Mouse (Mus musculus) ovary, postnatal 36 days (tissue): ENCODE data around the gene Kmt2a.

Experiments used
- DNase-seq: peaks from one replicate; pipeline ENCODE4 v3.0.0; 2022; ENCODE audit warnings: low spot score, mixed read lengths

Kmt2a gene

DNA sequence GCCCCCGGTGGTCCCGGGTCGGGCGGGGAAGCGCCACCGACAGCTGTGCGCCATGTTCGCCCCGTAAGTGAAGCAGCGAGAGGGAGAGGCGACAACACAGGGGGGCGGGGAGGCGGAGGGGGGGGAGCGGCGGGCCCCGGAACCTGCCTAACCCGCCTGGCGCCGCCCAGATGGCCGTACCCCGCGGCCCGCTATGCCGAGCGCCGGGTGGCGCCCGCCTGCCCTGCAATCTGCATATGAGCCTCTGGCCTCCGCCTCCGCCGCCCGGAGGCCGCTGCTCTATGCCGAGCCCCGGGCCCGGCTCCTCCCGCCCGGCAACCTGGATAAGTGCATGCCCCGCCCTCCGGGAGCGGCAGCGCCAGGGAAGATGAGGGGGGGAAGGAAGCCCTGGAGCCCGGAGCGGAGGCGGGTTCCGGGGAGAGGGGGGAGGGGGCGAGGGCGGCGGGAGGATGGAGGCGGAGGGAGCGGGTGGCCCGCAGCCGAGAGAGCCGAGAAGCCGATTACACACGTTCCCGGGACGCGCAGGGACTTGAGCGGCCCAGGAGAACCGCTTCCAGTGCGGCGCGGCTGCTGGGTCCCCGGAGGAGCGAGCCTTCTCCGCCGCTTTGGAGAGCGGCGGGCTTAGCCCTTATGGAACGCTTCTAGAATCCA lies at the start of gene Kmt2a:
Gene Kmt2a (minus strand): TSS at position 76 of the 651 bp plus-strand sequence.
- DNase-seq, result peak; percentile 99

DNA sequence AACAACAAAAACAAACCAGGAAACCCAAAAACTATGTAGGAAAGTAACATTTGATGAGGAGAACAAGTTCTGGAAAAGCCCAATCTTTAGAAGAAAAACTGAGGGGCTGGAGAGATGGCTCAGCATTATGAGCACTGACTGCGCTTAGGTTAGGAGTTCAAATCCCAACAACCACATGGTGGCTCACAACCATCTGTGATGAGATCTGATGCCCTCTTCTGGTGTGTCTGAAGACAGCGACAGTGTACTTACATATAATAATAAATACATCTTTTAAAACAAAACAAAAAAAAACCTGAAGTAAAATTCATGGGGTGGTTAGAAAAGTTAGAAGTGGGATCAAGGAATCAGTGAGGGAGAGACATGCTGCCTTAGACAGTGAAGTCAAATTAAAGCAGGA lies 40.4 kb upstream of the Kmt2a start:
- DNase-seq, result no peak

DNA sequence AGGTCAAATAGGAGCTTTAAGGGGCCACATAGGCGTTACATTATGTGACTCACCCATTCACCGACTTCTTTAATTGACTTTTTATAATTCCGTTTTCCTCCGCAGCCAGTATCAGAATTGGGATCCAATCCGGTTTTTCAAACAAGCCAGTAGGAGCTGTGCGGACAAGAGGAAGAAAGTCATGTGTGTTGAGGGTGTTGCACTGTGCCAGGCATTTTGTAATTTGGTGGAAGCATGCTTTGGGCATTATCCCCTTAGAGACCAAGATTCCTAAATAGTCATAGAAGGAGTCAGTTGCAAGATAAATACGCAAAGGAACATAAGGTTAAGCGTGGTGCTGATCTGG lies 40.0 kb upstream of the Kmt2a start:
- no peak for DNase-seq

DNA sequence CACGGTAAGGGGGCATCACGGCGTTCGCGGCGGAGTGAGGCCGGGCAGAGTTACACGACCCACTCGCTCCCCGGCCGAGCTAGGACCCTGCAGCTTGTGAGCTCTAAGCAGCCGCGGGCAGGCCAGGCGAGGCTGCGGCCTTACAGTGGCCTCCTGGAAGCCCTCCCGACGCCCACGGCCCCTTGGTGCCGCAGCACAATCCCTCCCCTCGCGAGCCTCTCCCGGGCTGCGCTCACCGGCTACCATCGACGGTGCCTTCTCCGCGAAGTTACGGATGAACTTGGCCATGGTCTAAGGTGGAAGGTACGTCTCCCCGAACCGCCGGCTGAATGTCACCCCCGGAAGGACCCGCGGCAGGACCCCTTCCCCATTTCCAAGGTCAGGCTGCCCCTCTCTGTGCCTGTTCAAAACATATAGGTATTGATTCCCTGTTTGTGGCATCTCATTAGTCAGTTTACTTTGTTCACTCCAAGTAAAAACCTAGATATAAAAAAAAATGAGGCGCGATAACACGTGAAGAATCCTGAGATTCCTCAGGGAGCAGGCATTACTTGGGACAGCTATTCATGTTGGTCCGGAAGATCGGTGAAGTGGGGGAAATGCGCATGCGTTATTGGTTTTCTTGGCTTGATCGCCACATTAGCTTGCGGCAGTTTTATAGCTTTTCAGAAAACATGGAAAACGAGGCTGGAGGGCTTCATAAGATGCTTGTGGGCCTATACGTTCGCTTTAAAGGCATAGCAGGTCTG lies 39.5 kb upstream of the Kmt2a start, which contains the start of gene Atp5l:
Gene Atp5l (minus strand): TSS at position 369 of the 749 bp plus-strand sequence.
- peak; percentile 81 for DNase-seq

DNA sequence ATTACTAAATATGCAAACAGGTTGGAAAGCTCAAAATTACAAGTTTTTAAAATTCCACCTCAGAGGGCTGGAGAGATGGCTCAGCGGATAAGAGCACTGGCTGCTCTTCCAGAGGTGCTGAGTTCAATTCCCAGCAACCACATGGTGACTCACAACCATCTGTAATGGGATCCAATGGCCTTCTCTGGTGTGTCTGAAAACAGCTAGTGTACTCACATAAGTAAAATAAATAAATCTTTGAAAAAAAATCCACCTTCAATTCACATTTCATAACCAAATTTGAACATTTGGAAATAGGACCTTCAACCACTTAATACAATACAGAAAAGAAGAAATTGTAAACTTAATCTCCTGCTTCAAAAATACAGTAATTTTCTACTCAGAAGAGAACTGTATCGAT lies 38.5 kb upstream of the Kmt2a start:
- no peak for DNase-seq

DNA sequence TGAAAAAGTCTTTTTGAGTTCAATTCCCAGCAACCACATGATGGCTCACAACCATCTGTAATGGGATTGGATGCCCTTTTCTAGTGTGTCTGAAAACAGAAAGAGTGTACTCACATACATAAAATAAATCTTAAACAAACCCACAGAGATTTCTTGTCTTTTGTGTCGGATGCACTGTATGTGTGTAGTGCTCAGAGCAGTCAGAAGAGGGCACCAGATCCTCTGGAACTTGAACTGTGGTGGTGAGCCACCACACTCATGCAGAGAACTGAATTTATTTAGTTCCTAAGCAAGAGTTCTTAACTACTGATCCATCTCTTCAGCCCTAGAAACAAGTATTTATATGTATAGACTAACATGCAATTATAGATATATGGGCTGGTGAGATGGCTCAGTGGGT lies 35.1 kb upstream of the Kmt2a start:
- no peak for DNase-seq

DNA sequence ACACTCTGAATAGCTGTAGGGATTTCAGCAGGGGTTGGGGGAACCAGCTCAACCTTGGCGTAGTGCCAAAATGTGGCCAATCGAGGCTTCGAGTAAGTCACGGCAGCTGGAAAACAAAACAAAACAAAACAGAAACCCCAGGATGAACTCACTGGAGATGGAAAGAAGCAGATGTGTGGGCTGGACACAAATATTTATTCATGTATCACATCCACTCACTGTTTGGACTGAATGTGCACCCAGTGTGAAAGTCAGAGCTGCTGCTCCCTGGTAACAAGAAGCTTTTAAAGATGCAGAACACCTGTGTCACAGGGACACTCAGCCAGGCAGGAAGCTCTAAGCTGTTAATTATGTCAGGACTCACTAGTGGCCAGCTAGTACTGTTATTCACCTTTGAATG lies 33.6 kb upstream of the Kmt2a start:
- DNase-seq, result no peak

DNA sequence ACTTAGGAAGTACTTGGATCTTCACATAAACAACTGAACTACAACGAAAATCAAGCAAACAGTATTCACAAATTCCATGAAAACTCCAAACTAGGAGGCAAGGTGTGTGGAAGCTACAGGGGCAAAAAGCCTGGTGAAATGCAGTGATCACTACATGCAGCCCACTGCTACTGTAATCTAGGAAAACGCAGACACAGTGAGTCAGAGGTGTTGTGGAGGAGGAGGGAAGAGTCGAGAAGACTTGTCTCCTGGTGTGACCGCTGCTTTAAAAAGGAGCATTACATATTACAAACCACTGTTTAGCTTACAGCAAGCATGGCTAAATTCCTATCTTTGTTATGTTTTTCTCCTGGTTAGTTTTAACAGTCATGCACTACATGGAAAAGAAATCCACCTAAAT lies 30.3 kb upstream of the Kmt2a start:
- no peak for DNase-seq

DNA sequence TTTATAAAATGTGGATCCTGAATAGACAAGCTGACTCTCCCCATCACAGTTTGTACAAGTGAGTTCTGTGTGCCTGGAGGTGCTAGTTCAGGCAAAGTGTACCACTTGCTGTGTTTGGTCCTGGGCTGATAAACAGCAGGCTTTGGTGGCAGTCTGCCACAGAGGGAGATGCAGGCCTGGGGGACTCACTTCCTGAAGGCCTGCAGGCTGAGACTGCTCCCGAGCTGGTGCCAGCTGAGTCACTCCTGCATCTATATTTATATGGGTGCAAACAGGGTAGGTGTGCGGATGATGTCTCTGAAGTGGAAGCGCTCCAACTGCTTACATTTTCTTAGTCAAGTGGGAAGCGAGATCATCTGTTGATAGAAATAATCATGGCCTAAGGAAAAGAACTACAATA lies 24.5 kb upstream of the Kmt2a start:
- DNase-seq, result no peak

DNA sequence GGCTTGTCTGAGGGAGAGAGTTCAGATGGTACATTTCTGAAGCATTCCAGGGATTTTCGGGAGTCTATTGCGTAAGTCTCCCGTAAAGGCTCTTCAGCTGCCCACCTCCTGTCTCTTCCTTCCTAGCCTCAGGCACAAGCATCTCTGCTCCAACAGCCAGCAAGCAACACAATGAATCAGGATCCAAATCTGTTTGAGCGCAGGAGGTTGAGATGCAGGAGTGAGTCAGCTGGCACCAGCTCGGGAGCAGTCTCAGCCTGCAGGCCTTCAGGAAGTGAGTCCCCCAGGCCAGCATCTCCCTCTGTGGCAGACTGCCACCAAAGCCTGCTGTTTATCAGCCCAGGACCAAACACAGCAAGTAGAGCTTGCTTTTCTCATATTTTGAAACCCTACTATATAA lies 23.9 kb upstream of the Kmt2a start:
- peak; percentile 42 for DNase-seq

DNA sequence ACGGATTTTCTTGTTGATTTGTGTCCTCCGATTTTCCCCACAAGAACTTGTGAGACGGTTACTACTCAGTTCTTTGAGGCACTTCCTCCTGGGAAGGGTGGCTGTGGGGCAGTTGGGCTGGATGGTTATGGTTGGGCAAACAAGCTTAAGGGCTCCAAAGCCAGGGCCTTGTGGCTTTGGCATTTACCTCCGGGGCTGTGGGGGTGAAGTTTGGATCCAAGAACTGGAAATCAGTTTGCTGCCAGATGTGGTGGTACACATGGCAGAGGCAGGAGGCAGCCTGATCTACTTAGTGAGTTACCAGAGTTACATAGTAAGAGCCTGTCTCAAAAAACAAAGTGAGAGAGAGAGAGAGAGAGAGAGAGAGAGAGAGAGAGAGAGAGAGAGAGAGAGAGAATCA lies 22.8 kb upstream of the Kmt2a start:
- DNase-seq, result no peak

DNA sequence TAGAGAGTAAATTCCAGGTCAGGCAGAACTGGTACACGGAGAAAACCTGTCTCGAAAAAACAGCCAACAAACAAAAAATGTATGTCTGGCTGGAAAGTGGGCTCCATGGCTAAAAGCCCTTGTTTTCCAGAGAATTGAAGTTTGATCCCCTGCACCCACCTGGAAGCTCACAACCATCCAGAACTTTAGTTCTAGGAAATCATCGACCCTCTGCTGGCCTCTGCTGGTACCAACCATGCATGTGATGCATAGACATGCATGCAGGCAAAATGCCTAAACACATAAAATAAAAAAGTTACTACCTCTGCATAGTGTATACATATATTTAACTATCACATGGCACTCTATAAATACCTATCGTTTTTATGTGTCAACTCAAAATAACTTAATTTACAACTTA lies 19.3 kb upstream of the Kmt2a start:
- no peak for DNase-seq

DNA sequence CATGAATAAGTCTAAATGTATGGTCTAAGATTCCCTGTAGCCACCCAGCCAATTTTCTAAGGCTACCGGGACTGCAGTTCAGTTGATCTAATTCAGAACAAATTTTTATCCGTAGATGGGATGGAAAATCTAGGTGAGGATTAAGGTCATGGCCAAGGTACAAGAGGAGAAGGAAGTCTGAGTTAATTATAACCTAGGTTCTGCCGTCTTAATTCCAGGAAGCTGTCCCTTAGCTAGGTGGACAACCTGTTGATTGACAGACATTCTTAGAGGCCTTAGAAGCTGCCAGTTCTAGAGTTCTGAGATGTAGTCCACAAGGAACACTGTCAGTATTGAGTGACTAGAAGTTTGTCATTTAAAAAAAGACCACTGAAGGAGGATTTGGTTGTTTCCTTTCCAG lies 18.6 kb upstream of the Kmt2a start:
- no peak for DNase-seq

DNA sequence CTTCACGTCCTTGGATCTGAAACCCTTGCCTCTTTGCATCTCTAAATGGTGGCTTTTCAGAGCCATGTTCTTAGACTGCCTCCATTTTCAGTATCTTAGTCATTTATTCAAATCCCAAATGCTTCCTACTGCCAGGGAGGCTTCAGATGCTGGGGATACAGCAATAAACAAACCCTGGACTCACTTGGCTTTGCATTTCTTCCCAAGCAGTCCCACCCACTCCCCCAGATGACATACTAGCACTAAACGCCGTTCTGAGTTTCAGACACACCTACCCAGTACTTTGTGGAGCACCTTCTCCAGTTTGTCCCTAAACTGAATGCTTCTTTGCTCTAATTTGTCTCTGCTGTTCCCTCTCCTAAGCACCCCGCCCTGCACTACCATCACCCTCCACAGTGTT lies 15.9 kb upstream of the Kmt2a start:
- DNase-seq, result no peak

DNA sequence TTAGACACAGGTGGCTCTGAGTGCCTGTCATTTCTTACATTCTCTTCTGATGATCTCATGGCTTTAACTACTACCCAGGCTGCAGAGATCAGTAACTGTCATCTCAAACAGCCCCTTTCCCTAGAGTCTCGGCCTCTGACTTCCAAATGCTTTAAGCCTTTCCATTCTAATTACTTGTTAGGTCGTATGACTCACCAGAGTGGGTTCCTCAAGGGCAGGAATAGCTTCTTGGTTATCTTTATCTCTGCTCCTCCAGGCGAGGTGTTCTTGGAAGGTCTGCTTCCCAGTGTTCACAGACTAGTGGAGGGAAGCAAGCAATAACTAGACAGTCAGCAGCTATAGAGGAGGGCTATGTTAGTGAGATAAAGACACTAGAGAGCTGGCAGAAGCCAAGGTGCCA lies 11.6 kb upstream of the Kmt2a start:
- no peak for DNase-seq

DNA sequence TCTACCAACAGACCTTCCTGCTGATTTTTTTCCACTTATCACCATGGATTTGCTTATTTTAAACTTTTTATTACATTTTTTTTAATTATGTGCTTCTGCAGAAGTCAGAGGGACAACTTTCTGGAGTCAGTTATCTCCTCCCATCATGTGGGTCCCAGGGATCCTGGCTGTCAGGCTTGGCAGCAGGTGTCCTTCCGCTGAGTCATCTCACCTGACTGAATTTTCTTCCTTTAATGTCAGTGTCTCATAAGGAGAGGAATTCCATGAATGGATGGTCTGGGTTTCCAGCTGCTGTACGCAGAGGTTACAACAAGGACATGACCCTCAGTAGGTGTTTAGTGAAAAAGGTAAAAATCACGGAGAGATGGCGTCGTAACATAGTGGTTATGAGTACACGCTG lies 10.1 kb upstream of the Kmt2a start:
- no peak for DNase-seq

DNA sequence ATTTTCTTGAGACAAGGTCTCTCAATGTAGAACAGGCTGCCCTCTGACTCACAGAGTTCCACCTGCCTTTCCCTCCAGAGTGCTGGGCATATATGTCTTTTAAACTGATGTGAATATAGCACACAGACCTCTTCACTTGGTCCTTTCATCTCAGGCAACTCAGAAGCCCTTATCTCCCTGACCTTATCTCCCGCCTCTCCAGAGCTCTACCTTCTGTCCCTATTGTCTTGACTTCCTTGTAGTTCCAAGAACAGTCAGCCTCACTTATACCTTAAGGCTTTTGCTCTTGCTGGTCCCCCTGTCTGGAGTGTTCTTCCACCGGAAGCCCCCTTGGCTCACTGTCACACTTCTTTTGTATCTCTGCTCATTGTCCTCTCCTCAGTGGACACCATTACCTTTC lies 9.0 kb upstream of the Kmt2a start:
- no peak for DNase-seq

DNA sequence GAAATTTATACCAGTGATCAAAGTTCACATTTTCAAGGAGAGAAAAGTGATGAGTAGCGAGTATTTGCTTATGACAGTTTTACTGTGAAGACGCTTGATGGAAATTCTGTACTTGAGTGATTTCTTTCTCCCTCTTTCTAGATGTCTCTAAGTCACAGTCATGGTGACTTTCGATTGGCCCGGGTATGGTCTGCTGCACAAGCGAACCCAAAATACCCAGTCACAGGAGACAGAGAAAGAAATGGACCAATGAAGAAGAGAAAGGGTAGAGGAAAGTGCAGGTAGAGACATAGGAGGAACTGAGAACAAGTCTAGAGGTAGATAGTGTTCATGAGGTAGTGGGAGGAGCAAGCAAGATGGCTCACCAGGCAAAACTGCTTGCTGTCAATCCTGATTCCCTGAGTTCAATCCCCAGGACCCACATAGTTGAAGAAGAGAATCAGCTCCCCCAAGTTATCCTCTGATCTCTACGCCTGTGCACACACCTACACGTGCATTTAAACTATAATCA lies 7.1 kb upstream of the Kmt2a start:
- DNase-seq, result no peak

DNA sequence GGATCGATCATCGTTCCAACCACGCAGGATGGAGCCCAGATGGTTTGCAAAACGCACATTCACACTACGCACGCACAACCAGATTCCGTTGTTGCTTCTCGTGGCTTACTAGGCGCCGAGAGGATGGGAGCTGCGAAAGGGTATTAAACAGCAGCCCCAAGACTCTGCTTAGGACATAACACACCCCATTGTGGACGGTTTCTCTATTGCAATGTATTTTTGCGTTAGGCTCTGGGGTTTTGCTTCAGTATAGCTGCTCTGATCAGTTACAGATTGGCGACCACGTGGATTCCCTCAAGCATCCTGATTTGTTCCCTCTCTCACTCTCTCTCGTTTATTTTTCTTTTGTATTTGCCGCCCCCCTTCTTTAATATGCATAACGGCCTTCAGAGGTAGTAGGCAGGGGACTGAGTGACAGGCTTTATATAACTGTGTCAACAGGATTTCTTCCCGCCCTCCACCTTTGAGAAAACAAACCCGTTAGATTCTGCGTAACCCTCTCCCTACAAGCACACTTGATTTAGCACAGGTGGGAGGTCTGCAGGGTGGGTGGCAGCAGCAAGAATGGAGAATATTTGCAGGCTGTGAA lies 2.0 kb upstream of the Kmt2a start:
- no peak for DNase-seq

DNA sequence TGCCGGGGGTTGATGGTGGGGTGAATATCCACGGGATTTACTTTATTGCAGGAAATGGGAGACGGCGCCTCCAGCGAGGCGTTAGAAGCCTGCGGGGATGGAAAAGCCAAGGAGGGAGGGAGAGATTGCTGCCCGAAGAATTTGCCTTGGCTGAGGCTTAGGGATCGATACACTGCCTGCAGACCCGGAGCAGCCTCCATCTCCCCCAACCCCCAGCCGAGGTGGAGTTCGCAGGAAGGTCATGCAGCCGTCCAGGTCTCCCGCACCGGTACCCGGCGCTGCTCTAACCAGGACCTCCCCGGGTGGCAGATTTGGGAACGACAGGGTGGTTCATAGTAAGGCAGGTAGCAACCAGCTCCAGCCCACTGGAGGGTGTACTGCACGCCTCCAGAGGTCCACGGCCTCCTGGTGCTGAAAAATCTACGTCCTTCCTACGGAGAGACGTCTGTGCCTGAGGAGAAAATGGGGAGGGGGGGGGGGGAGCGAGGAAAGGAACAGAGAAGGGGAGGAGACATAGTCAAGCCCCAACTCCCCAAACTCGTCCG lies 1.4 kb upstream of the Kmt2a start:
- peak; percentile 38 for DNase-seq

DNA sequence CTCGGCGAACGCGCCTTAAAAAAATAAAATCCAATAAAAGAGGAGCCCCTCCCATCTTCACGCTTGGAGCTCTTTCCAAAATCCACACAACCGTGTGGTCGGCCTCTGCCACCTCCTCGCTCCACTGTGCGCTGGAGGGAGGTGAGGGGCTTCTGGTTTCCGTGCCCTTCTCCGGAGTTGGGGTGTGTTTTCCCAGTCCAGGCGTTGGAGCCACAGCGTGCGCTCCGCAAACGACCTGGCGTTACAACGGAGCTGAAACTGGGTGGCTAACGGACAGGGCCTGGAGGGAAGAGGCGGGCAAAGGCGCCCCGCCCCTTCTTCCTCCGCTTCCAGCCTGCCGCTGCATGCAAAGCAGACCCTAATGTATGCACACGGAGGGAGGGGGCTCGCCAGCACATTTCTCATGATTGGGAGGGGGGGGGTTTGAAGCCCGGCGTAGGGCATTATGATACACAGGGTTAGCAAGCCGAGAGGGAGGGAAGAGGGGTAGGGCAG lies 892 bp upstream of the Kmt2a start:
- DNase-seq, result peak; percentile 76

DNA sequence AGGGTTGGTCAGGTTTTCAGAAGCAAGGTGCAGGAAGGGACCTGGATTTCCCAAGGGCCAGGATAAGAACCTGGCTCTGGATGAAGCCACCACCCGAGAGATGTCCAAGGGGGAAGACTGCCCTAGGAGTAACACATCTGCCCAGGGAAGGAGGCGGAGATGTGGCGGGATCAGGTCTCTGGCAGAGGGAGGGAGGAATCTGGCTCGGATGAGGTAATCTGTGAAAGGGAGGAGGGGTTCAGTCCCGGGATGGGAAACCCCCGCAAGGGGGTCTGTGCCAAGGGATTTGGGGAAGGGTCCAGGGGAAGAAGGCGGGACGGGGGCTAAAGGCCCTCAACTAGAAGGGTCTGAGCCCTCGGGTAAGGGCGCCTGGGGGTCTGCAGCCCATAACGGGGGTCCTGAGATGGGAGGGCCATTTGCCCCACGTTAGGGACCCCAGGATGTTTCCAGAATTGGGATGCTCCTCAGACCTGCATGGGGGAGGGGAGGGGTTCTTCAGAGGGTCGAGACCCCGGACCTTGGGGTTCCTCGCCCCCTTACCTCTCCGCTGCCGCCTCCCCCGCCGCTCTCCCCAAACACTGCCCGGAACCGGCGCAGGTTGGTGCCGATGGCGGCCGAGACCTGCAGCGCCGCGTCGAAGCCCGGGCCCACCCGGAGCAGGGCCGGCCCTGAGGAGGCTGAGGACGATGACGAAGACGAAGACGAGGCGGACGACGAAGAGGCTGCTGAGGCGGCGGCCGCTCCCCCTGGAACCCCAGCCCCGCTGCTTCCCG lies 601 bp downstream of the Kmt2a start:
- DNase-seq, result peak; percentile 27
